32 mouse cellular contexts compared by ENCODE assay signal in the genomic region with DNA sequence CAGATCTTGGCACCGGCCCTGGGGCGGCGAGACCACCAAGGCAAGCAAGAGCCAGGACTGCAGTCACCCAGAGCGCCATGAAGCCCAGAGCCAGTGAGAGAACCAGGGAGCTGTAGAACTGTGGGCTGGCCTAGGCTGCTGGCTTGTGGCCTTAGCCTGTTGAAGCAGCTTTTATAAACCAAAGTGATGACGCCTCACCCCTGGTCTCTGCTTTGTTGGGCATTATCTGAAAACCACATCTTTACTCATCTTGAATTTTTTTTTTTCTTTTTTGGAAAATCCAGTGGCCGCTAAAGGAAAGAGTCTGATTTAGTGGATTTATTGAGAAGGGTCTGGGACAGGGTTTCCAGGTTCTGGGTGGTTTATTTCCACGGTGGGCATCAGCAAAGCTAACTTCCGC. TPM values are rescaled to one million over a fixed set of nuclear protein-coding genes. Genes with fewer than 3 reads are reported as not detected.
A peak's percentile ranks its signal among the peaks of the same experiment; 100 is the strongest.
DNase-seq lines count a peak whose midpoint lies in the region; ATAC-seq and TF ChIP-seq lines count a peak whose summit lies in the region.
"Had no signal": no experiment of that assay in that cellular context is flagged by ENCODE, and none has a peak within 500 bp of the region (broad histone marks: within the 10 kb centered on the region; RNA-seq: fewer than 3 reads in every experiment).

A gene (minus strand): TSS at position 147 of the 400 bp plus-strand sequence.

- no peak for TF ChIP-seq EP300 in CH12.LX (IDR thresholded peaks at IDR 0.05; ENCODE audit: low read length)

- no peak for TF ChIP-seq POLR2A in CH12.LX (IDR thresholded peaks at IDR 0.05; ENCODE audit: low read depth, low read length)

- peaks cover 43 to 89% of the 10 kb centered on the region in 2 experiments for H3K4me1 ChIP-seq in CH12.LX (ENCODE audit: control insufficient read depth in 1 of 2, insufficient read depth in 2 of 2)
- peaks cover 28% of the 10 kb centered on the region for H3K4me1 ChIP-seq in embryonic facial prominence, embryonic 10.5 days

- 92% methylated on average over 8 of the region's 8 CpGs for WGBS in embryonic facial prominence, embryonic 10.5 days

- TF ChIP-seq RAD21 in CH12.LX (IDR thresholded peaks at IDR 0.05; ENCODE audit: low read depth, low read length): no peak

- no peaks in the 10 kb centered on the region for H3K79me2 ChIP-seq in CH12.LX (replicated peaks; ENCODE audit: control insufficient read depth, extremely low read depth, insufficient read depth, poor library complexity, severe bottlenecking)

- peak within 1 kb of the TSS; percentile 92 for H3K27ac ChIP-seq in CH12.LX (ENCODE audit: insufficient read depth, low read depth)
- no peak within 1 kb of the TSS for H3K27ac ChIP-seq in embryonic facial prominence, embryonic 10.5 days (replicated peaks)
- no peak within 1 kb of the TSS for H3K27ac ChIP-seq in left cerebral cortex, adult 2 months
- H3K27ac ChIP-seq: embryonic facial prominence, embryonic 13.5 days; forebrain, embryonic 12.5 days; forebrain, embryonic 15.5 days; heart, adult 2 months; hindbrain, embryonic 14.5 days; hindbrain, postnatal 0 days; intestine, embryonic 15.5 days had no signal

- TF ChIP-seq CTCF in CH12.LX (conservative IDR thresholded peaks at IDR 0.05 in 1 of 2, IDR thresholded peaks at IDR 0.05 in 1 of 2; ENCODE audit: low read depth in 2 of 2, low read length in 2 of 2): no peak
- no peak for TF ChIP-seq CTCF in left cerebral cortex, adult 2 months (IDR thresholded peaks at IDR 0.05)

- dilution Hi-C loops in CH12.LX (cut with MboI; ENCODE audit: extremely low pct_ligation_motif_present, extremely low pct_unique_long_range_greater_than_20kb, low sequenced_read_pairs): no loop called here

- H3K9me3 ChIP-seq in CH12.LX (replicated peaks; ENCODE audit: low read length): no peaks in the 10 kb centered on the region
- no peaks in the 10 kb centered on the region for H3K9me3 ChIP-seq in embryonic facial prominence, embryonic 10.5 days
- H3K9me3 ChIP-seq: embryonic facial prominence, embryonic 13.5 days; forebrain, embryonic 12.5 days; forebrain, embryonic 15.5 days; heart, embryonic 10.5 days; intestine, embryonic 15.5 days had no signal

- no peak within 1 kb of the TSS for H3K4me3 ChIP-seq in CH12.LX (replicated peaks in 1 of 3; ENCODE audit: low read depth in 2 of 3, low read length in 2 of 3, poor library complexity in 1 of 3)
- H3K4me3 ChIP-seq in embryonic facial prominence, embryonic 10.5 days: 0 out of 2 replicates have a peak within 1 kb of the TSS, but pooled peaks have one; percentile 59
- H3K4me3 ChIP-seq in left cerebral cortex, adult 2 months: no peak within 1 kb of the TSS
- H3K4me3 ChIP-seq: heart, adult 2 months had no signal

- H3K4me2 ChIP-seq in CH12.LX (ENCODE audit: insufficient read depth, low read depth, poor library complexity, severe bottlenecking): peak within 1 kb of the TSS; percentile 93

- no peak for ATAC-seq in inflammation-experienced regulatory T-cells, adult 6 months
- ATAC-seq: activated CD4-positive, CD25-positive, alpha-beta regulatory T cell, adult 4 months; forebrain, embryonic 15.5 days; hindbrain, postnatal 0 days; intestine, embryonic 15.5 days had no signal

- peak within 1 kb of the TSS; percentile 68 for H3K9ac ChIP-seq in CH12.LX (ENCODE audit: insufficient read depth, low read depth)

- peak; percentile 87 for DNase-seq in heart, adult 11 months
- DNase-seq in heart, postnatal 25 days (ENCODE audit: low spot score): no peak
- DNase-seq in 3134 (ENCODE audit: extremely low read depth, insufficient read length, low spot score) (peak; percentile 33), CH12.LX (ENCODE audit: extremely low read depth) (no peak)
- DNase-seq in embryonic facial prominence, embryonic 10.5 days (ENCODE audit: low spot score): no peak
- DNase-seq in right cerebral cortex, postnatal 36 days (ENCODE audit: low spot score in 2 of 2): no peak
- no peak for DNase-seq in left cerebral cortex, adult 2 months (ENCODE audit: extremely low spot score in 1 of 2, low spot score in 2 of 2)
- DNase-seq: adrenal gland, adult 8-10 months; adrenal gland, postnatal 25 days; cerebellum, adult 11-12 months; cerebellum, adult 9-10 months; gastrocnemius, postnatal 25 days; heart, adult 2 months; heart, postnatal 10 days; heart, postnatal 4 days; kidney, adult 11 months had no signal

- in situ Hi-C loops in CH12.LX (cut with MboI; ENCODE audit: low pct_ligation_motif_present, low pct_unique_long_range_greater_than_20kb, low sequenced_read_pairs): no loop called here

- intact Hi-C loops in heart, postnatal 25 days (cut with DNase I): no loop called here
- intact Hi-C loops in left cerebral cortex, adult 2 months (cut with DNase I): no loop called here

- H3K36me3 ChIP-seq in CH12.LX (replicated peaks in 1 of 2; ENCODE audit: control insufficient read depth in 1 of 2, insufficient read depth in 1 of 2, low read length in 1 of 2): peaks cover 0 to 17% of the 10 kb centered on the region in 2 experiments
- no peaks in the 10 kb centered on the region for H3K36me3 ChIP-seq in embryonic facial prominence, embryonic 10.5 days (replicated peaks)
- H3K36me3 ChIP-seq: embryonic facial prominence, embryonic 13.5 days; forebrain, embryonic 12.5 days; forebrain, embryonic 15.5 days; heart, embryonic 10.5 days; intestine, embryonic 15.5 days had no signal

- H3K27me3 ChIP-seq in CH12.LX (replicated peaks): no peaks in the 10 kb centered on the region
- H3K27me3 ChIP-seq in embryonic facial prominence, embryonic 10.5 days (replicated peaks; ENCODE audit: low read depth, poor library complexity, severe bottlenecking): peaks cover 47% of the 10 kb centered on the region

TF ChIP-seq in CH12.LX, 34 proteins besides CTCF, POLR2A, EP300 and RAD21:
- TF ChIP-seq UBTF (IDR thresholded peaks at IDR 0.05; ENCODE audit: low read depth, low read length) (no peak), MAX (IDR thresholded peaks at IDR 0.05; ENCODE audit: low read length) (0 out of 2 replicates have a peak, but pooled peaks have one; percentile 19), TBP (conservative IDR thresholded peaks at IDR 0.05; ENCODE audit: low read depth, low read length) (no peak), MAZ (IDR thresholded peaks at IDR 0.05; ENCODE audit: low read depth, low read length) (no peak), ELF1 (IDR thresholded peaks at IDR 0.05; ENCODE audit: low read depth, low read length) (no peak), BHLHE40 (IDR thresholded peaks at IDR 0.05; ENCODE audit: low read depth, low read length) (no peak), USF2 (conservative IDR thresholded peaks at IDR 0.05; ENCODE audit: low read depth, low read length) (no peak)

RNA-seq across cellular contexts. Expression of the gene that starts here (rescaled TPM):
- not detected for total RNA-seq in heart, postnatal 25 days (2021)
- total RNA-seq in CH12.LX (2012; rRNA removed) (1.8 and 2.8 TPM in 2 replicates), CH12.LX (2014; rRNA removed) (3.4 and 4.8 TPM in 2 replicates)
- polyA plus RNA-seq in CH12.LX (2012; ENCODE audit: insufficient read length, low read depth): 2.8 and 3.6 TPM in 2 replicates
- polyA plus RNA-seq in embryonic facial prominence, embryonic 10.5 days (2016; fragmentation: Nextera tagmentation; extraction: Ambion mirVana): not detected in 2 replicates
- not detected for total RNA-seq in left cerebral cortex, adult 2 months (2021)
- polyA plus RNA-seq in inflammation-experienced regulatory T-cells, adult 6 months (2017; shearing (Covaris generic)): not detected
- total RNA-seq: adrenal gland, adult 8-10 months; adrenal gland, postnatal 25 days; common myeloid progenitor, adult 5-6 weeks; gastrocnemius, adult 8-10 months; gastrocnemius, postnatal 25 days; heart, adult 2 months; heart, postnatal 10 days; heart, postnatal 4 days; hindbrain, postnatal 0 days had no signal
- polyA plus RNA-seq: activated CD4-positive, CD25-positive, alpha-beta regulatory T cell, adult 4 months; brain, embryonic 14.5 days; C2C12; embryonic facial prominence, embryonic 13.5 days; erythroblast, embryonic 14.5 days; forebrain, embryonic 12.5 days; forebrain, embryonic 15.5 days; heart, adult 2 months; heart, embryonic 10.5 days; heart, embryonic 14.5 days; hindbrain, embryonic 11.5 days; hindbrain, embryonic 14.5 days; hindbrain, postnatal 0 days; intestine, embryonic 15.5 days had no signal

Comparison
In these comparisons a context has a peak if more than half of its experiments do, and no peak if none do; other contexts are left out.
1. DNase-seq: peak in heart, adult 11 months (single experiment) and 3134 (single experiment); none in heart, postnatal 25 days (single experiment), CH12.LX (single experiment), embryonic facial prominence, embryonic 10.5 days (single experiment), right cerebral cortex, postnatal 36 days (0 of 2) and left cerebral cortex, adult 2 months (0 of 2).